Mouse (Mus musculus) megakaryocyte, embryonic 14.5 days (primary cell): ENCODE results near the gene Pax6.

Source experiments
- FLI1 ChIP-seq: IDR thresholded peaks from 2 replicates; pipeline ENCODE4 v1.6.1; 2012; ENCODE audit warnings: low read length, inconsistent platforms, mixed read lengths
- GATA1 ChIP-seq: IDR thresholded peaks from 3 replicates; pipeline ENCODE4 v1.6.1; 2012; ENCODE audit warnings: mixed read lengths, low read length, inconsistent platforms, borderline replicate concordance

GRCm38 (mm10) chr2:105682011-105682501 is 13.4 kb downstream of the Pax6 start:
- TF ChIP-seq GATA1 (no peak), FLI1 (no peak)
